Mouse (Mus musculus): ENCODE results near the gene Runx2. TPM values are rescaled to one million over a fixed set of nuclear protein-coding genes. Genes with fewer than 3 reads are reported as not detected.

The Runx2 gene
- polyA plus RNA-seq, 1 experiment, result 21.5 TPM

DNA sequence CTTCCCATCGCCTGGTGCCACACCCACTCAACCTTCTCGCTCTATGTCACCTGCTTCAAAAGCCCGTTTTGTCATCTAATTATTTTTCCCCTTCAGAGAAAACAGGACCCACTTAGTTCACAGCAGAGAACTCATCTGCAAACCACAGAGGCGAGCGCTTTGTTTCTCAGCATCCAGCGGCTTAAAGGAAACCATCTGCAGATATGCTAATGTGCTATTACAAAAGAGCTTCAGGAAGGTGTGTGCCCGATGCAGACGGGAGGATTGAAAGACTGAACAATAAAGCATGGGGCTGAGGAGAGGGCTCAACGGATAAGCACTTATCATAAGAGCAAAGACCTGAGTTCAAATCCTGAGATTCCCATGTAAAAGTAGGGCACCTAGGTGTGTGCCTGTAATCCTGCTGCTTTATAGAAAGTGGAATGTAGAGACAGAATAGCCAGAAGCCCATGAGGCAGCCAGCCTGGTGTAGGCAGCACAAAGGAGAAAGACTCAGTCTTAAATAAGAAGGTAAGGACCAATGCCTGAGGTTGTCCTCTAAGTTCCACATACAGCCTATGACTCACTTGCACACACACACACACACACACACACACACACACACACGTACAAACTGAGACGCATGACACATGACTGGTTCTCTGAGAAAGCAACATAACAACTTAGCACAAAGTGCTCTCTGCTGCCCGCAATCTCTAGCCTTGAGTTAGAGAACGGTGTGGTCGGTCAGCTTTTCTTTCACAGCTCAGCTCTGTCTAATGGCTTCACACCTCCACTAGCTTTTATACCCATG lies 111.9 kb downstream of the Runx2 start:
- no peak for TF ChIP-seq POLR2A (IDR thresholded peaks at IDR 0.05; ENCODE audit: borderline replicate concordance, control insufficient read depth, low read depth, low read length)
- TF ChIP-seq CTCF (IDR thresholded peaks at IDR 0.05; ENCODE audit: control insufficient read depth, insufficient read depth, low read length), result no peak
- Histone ChIP-seq H3K4me1 (ENCODE audit: control insufficient read depth, insufficient read depth, low read length) (no peaks in the 10 kb centered on the region; the same call in 1 of the 2 replicates), H3K27ac (ENCODE audit: control insufficient read depth, insufficient read depth, low read depth, low read length, poor library complexity) (no peak overlapping the region), H3K4me3 (replicated peaks; ENCODE audit: control insufficient read depth, low read depth, low read length) (no peak overlapping the region)
- 27% methylated on average over 14 of the region's 14 CpGs for WGBS

DNA sequence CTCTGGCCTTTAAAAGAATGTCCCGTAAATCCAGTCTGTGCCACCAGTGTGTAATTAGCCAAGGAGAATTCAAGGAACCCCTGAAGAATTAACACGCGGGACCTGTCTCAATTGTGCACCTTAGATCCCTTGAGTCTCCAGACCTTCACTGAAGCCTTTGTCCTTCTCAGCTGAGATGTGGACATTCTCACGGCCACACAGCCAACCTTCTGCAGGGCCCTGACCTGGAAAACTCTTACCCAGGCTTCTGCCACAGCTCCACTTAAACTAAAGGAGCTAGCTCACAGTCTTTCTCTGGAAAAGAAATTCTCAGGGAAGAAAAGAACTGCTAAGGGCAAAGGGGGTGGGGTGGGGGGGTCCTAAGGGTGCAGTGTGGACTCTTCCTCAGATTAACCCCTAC lies 113.1 kb downstream of the Runx2 start:
- Histone ChIP-seq H3K4me1 (ENCODE audit: control insufficient read depth, insufficient read depth, low read length) (peaks cover 1% of the 10 kb centered on the region; the same call in 1 of the 2 replicates), H3K4me3 (replicated peaks; ENCODE audit: control insufficient read depth, low read depth, low read length) (no peak overlapping the region), H3K27ac (ENCODE audit: control insufficient read depth, insufficient read depth, low read depth, low read length, poor library complexity) (no peak overlapping the region)
- TF ChIP-seq POLR2A (IDR thresholded peaks at IDR 0.05; ENCODE audit: borderline replicate concordance, control insufficient read depth, low read depth, low read length), result no peak
- WGBS, result 82% methylated on average over 4 of the region's 4 CpGs

- H3K4me3 ChIP-seq (replicated peaks; ENCODE audit: control insufficient read depth, low read depth, low read length), result no peak overlapping the region
- 28% methylated on average over 1 of the region's 1 CpGs for WGBS
- TF ChIP-seq CTCF (IDR thresholded peaks at IDR 0.05; ENCODE audit: control insufficient read depth, insufficient read depth, low read length), result no peak
Observed at GRCm38 (mm10) chr17:44700326-44700725, 114.3 kb downstream of the Runx2 start.

GRCm38 (mm10) chr17:44697053-44697452 lies 117.5 kb downstream of the Runx2 start:
- 54% methylated on average over 10 of the region's 10 CpGs for WGBS
- Histone ChIP-seq H3K27ac (ENCODE audit: control insufficient read depth, insufficient read depth, low read depth, low read length, poor library complexity) (no peak overlapping the region), H3K4me1 (ENCODE audit: control insufficient read depth, insufficient read depth, low read length) (peaks cover 4% of the 10 kb centered on the region; the same call in 1 of the 2 replicates), H3K4me3 (replicated peaks; ENCODE audit: control insufficient read depth, low read depth, low read length) (no peak overlapping the region)
- TF ChIP-seq POLR2A (IDR thresholded peaks at IDR 0.05; ENCODE audit: borderline replicate concordance, control insufficient read depth, low read depth, low read length) (no peak), CTCF (IDR thresholded peaks at IDR 0.05; ENCODE audit: control insufficient read depth, insufficient read depth, low read length) (no peak)

More at GRCm38 (mm10) chr17:44700326-44700725, 114.3 kb downstream of the Runx2 start:
- H3K27ac ChIP-seq (ENCODE audit: control insufficient read depth, insufficient read depth, low read depth, low read length, poor library complexity), result no peak overlapping the region
- H3K4me1 ChIP-seq (ENCODE audit: control insufficient read depth, insufficient read depth, low read length), result peaks cover 3% of the 10 kb centered on the region; the same call in 1 of the 2 replicates

DNA sequence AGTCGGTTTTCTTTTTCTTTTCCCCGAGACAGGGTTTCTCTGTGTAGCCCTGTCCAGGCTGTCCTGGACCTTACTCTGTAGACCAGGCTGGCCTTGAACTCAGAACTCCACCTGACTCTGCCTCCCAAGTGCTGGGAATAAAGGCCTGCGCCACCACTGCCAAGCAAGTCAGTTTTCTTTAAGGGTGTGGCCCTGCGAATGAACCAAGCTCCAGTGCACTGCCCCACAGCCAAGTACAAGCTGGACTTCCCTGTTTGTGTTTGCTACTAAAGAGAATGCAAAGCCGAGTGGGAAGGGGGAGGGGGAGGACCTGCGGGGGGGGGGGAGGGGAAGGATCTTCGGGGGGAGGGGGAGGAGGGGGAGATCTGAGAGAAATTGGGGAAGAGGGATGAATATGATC lies 121.0 kb downstream of the Runx2 start:
- Histone ChIP-seq H3K4me1 (ENCODE audit: control insufficient read depth, insufficient read depth, low read length) (peaks cover 5% of the 10 kb centered on the region; the same call in 1 of the 2 replicates), H3K4me3 (replicated peaks; ENCODE audit: control insufficient read depth, low read depth, low read length) (no peak overlapping the region)
- WGBS, result 38% methylated on average over 7 of the region's 7 CpGs

GRCm38 (mm10) chr17:44691517-44691916 lies 123.1 kb downstream of the Runx2 start:
- Histone ChIP-seq H3K4me3 (replicated peaks; ENCODE audit: control insufficient read depth, low read depth, low read length) (no peak overlapping the region), H3K4me1 (ENCODE audit: control insufficient read depth, insufficient read depth, low read length) (peaks cover 4% of the 10 kb centered on the region; the same call in 1 of the 2 replicates), H3K27ac (ENCODE audit: control insufficient read depth, insufficient read depth, low read depth, low read length, poor library complexity) (no peak overlapping the region)
- TF ChIP-seq CTCF (IDR thresholded peaks at IDR 0.05; ENCODE audit: control insufficient read depth, insufficient read depth, low read length) (no peak), POLR2A (IDR thresholded peaks at IDR 0.05; ENCODE audit: borderline replicate concordance, control insufficient read depth, low read depth, low read length) (no peak)
- 6% methylated on average over 2 of the region's 2 CpGs for WGBS

More for the DNA sequence above, 121.0 kb downstream of the Runx2 start:
- no peak overlapping the region for H3K27ac ChIP-seq (ENCODE audit: control insufficient read depth, insufficient read depth, low read depth, low read length, poor library complexity)
- TF ChIP-seq POLR2A (IDR thresholded peaks at IDR 0.05; ENCODE audit: borderline replicate concordance, control insufficient read depth, low read depth, low read length) (no peak), CTCF (IDR thresholded peaks at IDR 0.05; ENCODE audit: control insufficient read depth, insufficient read depth, low read length) (no peak)

GRCm38 (mm10) chr17:44690410-44691035 lies 124.1 kb downstream of the Runx2 start:
- H3K27ac ChIP-seq (ENCODE audit: control insufficient read depth, insufficient read depth, low read depth, low read length, poor library complexity), result no peak overlapping the region
- 40% methylated on average over 5 of the region's 5 CpGs for WGBS

DNA sequence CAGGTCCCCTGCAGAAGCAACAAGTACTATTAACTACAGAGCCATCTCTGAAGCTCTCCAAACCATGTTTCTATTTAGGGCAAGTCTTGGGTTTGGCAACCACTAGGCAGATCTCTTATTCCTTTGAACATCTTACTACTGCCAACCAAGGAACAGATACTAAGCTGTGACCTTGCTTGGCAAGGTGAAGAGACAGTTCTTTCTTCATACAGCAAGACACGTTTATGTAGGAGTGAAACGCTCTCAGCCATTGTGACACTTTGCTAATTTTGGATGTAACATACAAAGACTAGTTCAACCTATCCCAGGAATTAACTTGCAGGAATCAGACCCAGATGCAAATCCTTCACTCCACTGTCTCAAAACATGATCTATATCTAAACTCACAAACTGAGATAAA lies 126.3 kb downstream of the Runx2 start:
- H3K4me3 ChIP-seq (replicated peaks; ENCODE audit: control insufficient read depth, low read depth, low read length), result no peak overlapping the region
- H3K4me1 ChIP-seq (ENCODE audit: control insufficient read depth, insufficient read depth, low read length), result peaks cover 3% of the 10 kb centered on the region; the same call in 1 of the 2 replicates
- no peak overlapping the region for H3K27ac ChIP-seq (ENCODE audit: control insufficient read depth, insufficient read depth, low read depth, low read length, poor library complexity)
- 63% methylated on average over 2 of the region's 2 CpGs for WGBS
- no peak for TF ChIP-seq CTCF (IDR thresholded peaks at IDR 0.05; ENCODE audit: control insufficient read depth, insufficient read depth, low read length)
- TF ChIP-seq POLR2A (IDR thresholded peaks at IDR 0.05; ENCODE audit: borderline replicate concordance, control insufficient read depth, low read depth, low read length), result no peak

More at GRCm38 (mm10) chr17:44690410-44691035, 124.1 kb downstream of the Runx2 start:
- no peak for TF ChIP-seq CTCF (IDR thresholded peaks at IDR 0.05; ENCODE audit: control insufficient read depth, insufficient read depth, low read length)
- no peak for TF ChIP-seq POLR2A (IDR thresholded peaks at IDR 0.05; ENCODE audit: borderline replicate concordance, control insufficient read depth, low read depth, low read length)
- Histone ChIP-seq H3K4me1 (ENCODE audit: control insufficient read depth, insufficient read depth, low read length) (peaks cover 3% of the 10 kb centered on the region; the same call in 1 of the 2 replicates), H3K4me3 (replicated peaks; ENCODE audit: control insufficient read depth, low read depth, low read length) (no peak overlapping the region)
